Mouse (Mus musculus): ENCODE results near the gene Fnbp1. TPM values are rescaled to one million over a fixed set of nuclear protein-coding genes. Genes with fewer than 3 reads are reported as not detected.
A peak's percentile ranks its signal among the peaks of the same experiment; 100 is the strongest.

Gene Fnbp1
- polyA plus RNA-seq, 1 experiment: 310 TPM

- Histone ChIP-seq H3K27me3 (ENCODE audit: control insufficient read depth, insufficient read depth, low read length) (no peaks in the 10 kb centered on the region), H3K27ac (ENCODE audit: insufficient read depth, low read length) (peak overlapping the region; percentile 91), H3K4me3 (replicated peaks; ENCODE audit: insufficient read depth, low read depth, low read length) (no peak overlapping the region), H3K4me1 (ENCODE audit: control insufficient read depth, insufficient read depth, low read length) (peaks cover 48% of the 10 kb centered on the region)
- TF ChIP-seq POLR2A (IDR thresholded peaks at IDR 0.05; ENCODE audit: borderline replicate concordance, insufficient read depth, low read length) (no peak), CTCF (IDR thresholded peaks at IDR 0.05; ENCODE audit: borderline replicate concordance, insufficient read depth, low read depth, low read length) (no peak)
- 63% methylated on average over 1 of the region's 1 CpGs for WGBS
- no peak for DNase-seq
Measured at GRCm38 (mm10) chr2:31060271-31060670, 81.5 kb downstream of the Fnbp1 start.

- Histone ChIP-seq H3K27ac (ENCODE audit: insufficient read depth, low read length) (peak overlapping the region; percentile 88), H3K27me3 (ENCODE audit: control insufficient read depth, insufficient read depth, low read length) (no peaks in the 10 kb centered on the region), H3K4me1 (ENCODE audit: control insufficient read depth, insufficient read depth, low read length) (peaks cover 42% of the 10 kb centered on the region), H3K4me3 (replicated peaks; ENCODE audit: insufficient read depth, low read depth, low read length) (no peak overlapping the region)
- DNase-seq: no peak
- WGBS: 77% methylated on average over 4 of the region's 4 CpGs
- TF ChIP-seq CTCF (IDR thresholded peaks at IDR 0.05; ENCODE audit: borderline replicate concordance, insufficient read depth, low read depth, low read length) (no peak), POLR2A (IDR thresholded peaks at IDR 0.05; ENCODE audit: borderline replicate concordance, insufficient read depth, low read length) (no peak)
Measured at GRCm38 (mm10) chr2:31058443-31058842, 83.4 kb downstream of the Fnbp1 start.

- no peak for TF ChIP-seq POLR2A (IDR thresholded peaks at IDR 0.05; ENCODE audit: borderline replicate concordance, insufficient read depth, low read length)
- TF ChIP-seq CTCF (IDR thresholded peaks at IDR 0.05; ENCODE audit: borderline replicate concordance, insufficient read depth, low read depth, low read length): no peak; the same call in 1 of the 2 replicates
- H3K27me3 ChIP-seq (ENCODE audit: control insufficient read depth, insufficient read depth, low read length): no peaks in the 10 kb centered on the region
- DNase-seq: peak; percentile 82 to 87
- H3K4me1 ChIP-seq (ENCODE audit: control insufficient read depth, insufficient read depth, low read length): peaks cover 38% of the 10 kb centered on the region
- 37% methylated on average over 6 of the region's 6 CpGs for WGBS
- H3K4me3 ChIP-seq (replicated peaks; ENCODE audit: insufficient read depth, low read depth, low read length): no peak overlapping the region
- peak overlapping the region; percentile 88 for H3K27ac ChIP-seq (ENCODE audit: insufficient read depth, low read length)
Measured at GRCm38 (mm10) chr2:31057549-31058177, 84.1 kb downstream of the Fnbp1 start.

DNA sequence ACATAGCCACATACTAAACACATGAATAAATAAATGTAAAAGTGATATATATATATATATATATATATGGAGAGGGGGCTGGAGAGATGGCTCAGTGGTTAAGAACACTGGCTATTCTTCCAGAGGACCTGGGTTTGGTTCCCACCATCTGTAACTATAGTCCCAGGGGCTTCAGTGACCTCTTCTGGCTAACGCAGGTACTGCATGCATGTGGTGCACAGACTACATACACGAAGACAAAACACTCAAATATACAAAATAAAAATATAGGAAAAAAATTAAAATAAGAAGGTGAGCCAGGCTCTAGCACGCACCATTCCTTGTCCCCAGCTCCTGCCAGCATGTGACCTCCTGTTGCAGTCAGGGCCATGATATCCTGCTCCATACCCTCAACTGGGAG is 85.7 kb downstream of the Fnbp1 start:
- no peak overlapping the region for H3K27ac ChIP-seq (ENCODE audit: insufficient read depth, low read length)
- WGBS: 99% methylated on average over 3 of the region's 3 CpGs
- TF ChIP-seq CTCF (IDR thresholded peaks at IDR 0.05; ENCODE audit: borderline replicate concordance, insufficient read depth, low read depth, low read length) (no peak; the same call in 1 of the 2 replicates), POLR2A (IDR thresholded peaks at IDR 0.05; ENCODE audit: borderline replicate concordance, insufficient read depth, low read length) (no peak)

DNA sequence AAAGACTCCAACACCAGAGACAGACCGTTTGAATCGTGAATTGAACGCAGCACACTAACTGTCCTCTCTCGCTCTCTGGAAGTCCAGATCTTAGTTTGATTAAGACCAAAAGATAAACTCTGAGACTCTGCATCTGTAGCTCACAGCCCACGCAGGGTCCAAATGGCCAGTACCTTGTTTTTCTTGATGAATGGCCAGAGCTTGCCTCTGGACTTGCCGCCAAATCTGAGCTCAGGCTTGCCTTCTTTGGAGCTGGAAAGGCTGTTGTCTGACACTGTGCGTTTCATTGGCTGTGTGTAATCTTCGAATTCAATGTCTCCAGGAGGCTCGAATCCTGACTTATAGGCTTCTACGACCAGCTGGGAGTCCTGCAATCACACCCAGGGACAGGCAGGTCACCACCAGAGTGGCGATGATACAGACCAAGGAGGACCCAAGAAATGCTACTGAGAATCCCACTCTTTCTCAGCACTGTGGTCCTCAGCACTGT is 87.9 kb downstream of the Fnbp1 start:
- 86% methylated on average over 11 of the region's 11 CpGs for WGBS
- no peak for TF ChIP-seq POLR2A (IDR thresholded peaks at IDR 0.05; ENCODE audit: borderline replicate concordance, insufficient read depth, low read length)
- no peak for TF ChIP-seq CTCF (IDR thresholded peaks at IDR 0.05; ENCODE audit: borderline replicate concordance, insufficient read depth, low read depth, low read length)
- DNase-seq: no peak
- Histone ChIP-seq H3K27ac (ENCODE audit: insufficient read depth, low read length) (0 out of 2 replicates have a peak overlapping the region, but pooled peaks have one; percentile 5), H3K4me3 (replicated peaks; ENCODE audit: insufficient read depth, low read depth, low read length) (no peak overlapping the region), H3K27me3 (ENCODE audit: control insufficient read depth, insufficient read depth, low read length) (no peaks in the 10 kb centered on the region), H3K4me1 (ENCODE audit: control insufficient read depth, insufficient read depth, low read length) (peaks cover 14% of the 10 kb centered on the region)

More for the DNA sequence above, 85.7 kb downstream of the Fnbp1 start:
- H3K4me3 ChIP-seq (replicated peaks; ENCODE audit: insufficient read depth, low read depth, low read length): no peak overlapping the region
- DNase-seq: no peak
- H3K27me3 ChIP-seq (ENCODE audit: control insufficient read depth, insufficient read depth, low read length): no peaks in the 10 kb centered on the region
- peaks cover 29% of the 10 kb centered on the region for H3K4me1 ChIP-seq (ENCODE audit: control insufficient read depth, insufficient read depth, low read length)

DNA sequence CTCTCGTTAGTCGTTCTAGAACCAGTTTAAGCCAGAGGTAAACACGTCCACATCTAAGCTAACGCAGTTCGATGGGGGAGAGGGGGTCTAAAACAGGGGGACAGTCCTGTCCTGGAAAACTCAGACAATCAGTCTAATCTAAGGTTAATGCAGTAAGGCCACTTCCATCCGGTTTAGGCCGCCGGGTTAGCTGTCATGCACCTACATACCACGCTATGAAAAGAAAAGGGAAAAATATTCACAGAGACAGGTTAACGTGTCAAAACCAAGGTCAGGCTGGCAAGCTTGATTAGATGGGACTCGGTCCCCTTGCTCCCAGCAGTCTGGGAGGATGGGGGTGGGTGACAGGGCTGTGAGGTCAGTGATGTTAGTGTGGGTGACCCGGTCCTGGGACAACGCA is 88.4 kb downstream of the Fnbp1 start:
- 93% methylated on average over 13 of the region's 13 CpGs for WGBS
- DNase-seq: no peak
- peaks cover 10% of the 10 kb centered on the region for H3K4me1 ChIP-seq (ENCODE audit: control insufficient read depth, insufficient read depth, low read length)
- no peak for TF ChIP-seq CTCF (IDR thresholded peaks at IDR 0.05; ENCODE audit: borderline replicate concordance, insufficient read depth, low read depth, low read length)
- no peak for TF ChIP-seq POLR2A (IDR thresholded peaks at IDR 0.05; ENCODE audit: borderline replicate concordance, insufficient read depth, low read length)
- no peaks in the 10 kb centered on the region for H3K27me3 ChIP-seq (ENCODE audit: control insufficient read depth, insufficient read depth, low read length)
- H3K27ac ChIP-seq (ENCODE audit: insufficient read depth, low read length): no peak overlapping the region
- H3K4me3 ChIP-seq (replicated peaks; ENCODE audit: insufficient read depth, low read depth, low read length): no peak overlapping the region

- Histone ChIP-seq H3K4me1 (ENCODE audit: control insufficient read depth, insufficient read depth, low read length) (peaks cover 4% of the 10 kb centered on the region; the same call in 1 of the 2 replicates), H3K4me3 (replicated peaks; ENCODE audit: insufficient read depth, low read depth, low read length) (no peak overlapping the region), H3K27me3 (ENCODE audit: control insufficient read depth, insufficient read depth, low read length) (no peaks in the 10 kb centered on the region), H3K27ac (ENCODE audit: insufficient read depth, low read length) (no peak overlapping the region)
- 93% methylated on average over 10 of the region's 10 CpGs for WGBS
- DNase-seq: no peak
- no peak for TF ChIP-seq CTCF (IDR thresholded peaks at IDR 0.05; ENCODE audit: borderline replicate concordance, insufficient read depth, low read depth, low read length)
- TF ChIP-seq POLR2A (IDR thresholded peaks at IDR 0.05; ENCODE audit: borderline replicate concordance, insufficient read depth, low read length): no peak
Measured at GRCm38 (mm10) chr2:31052441-31052840, 89.4 kb downstream of the Fnbp1 start.

DNA sequence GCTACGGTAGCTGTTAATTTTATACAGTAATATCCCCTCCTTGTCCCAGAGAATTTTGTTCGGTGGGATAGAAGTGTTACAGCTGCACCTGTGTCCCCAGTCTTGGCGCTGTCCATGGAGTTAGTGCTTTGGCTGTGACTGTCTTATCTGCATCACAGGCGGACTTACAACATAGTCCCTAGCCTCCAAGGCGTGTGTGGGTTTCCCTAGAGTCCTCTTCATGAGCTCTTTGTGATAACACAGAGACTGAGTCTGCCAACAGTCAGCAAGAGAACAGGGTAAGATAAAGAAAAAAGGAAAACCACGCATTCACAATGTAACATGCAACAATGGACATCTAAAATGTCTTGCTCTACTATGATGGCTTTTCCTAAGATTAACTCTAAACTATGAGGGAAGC is 93.8 kb downstream of the Fnbp1 start:
- DNase-seq: no peak
- no peaks in the 10 kb centered on the region for H3K27me3 ChIP-seq (ENCODE audit: control insufficient read depth, insufficient read depth, low read length)
- H3K4me1 ChIP-seq (ENCODE audit: control insufficient read depth, insufficient read depth, low read length): peaks cover 11% of the 10 kb centered on the region
- H3K4me3 ChIP-seq (replicated peaks; ENCODE audit: insufficient read depth, low read depth, low read length): no peak overlapping the region
- H3K27ac ChIP-seq (ENCODE audit: insufficient read depth, low read length): no peak overlapping the region
- TF ChIP-seq POLR2A (IDR thresholded peaks at IDR 0.05; ENCODE audit: borderline replicate concordance, insufficient read depth, low read length) (no peak), CTCF (IDR thresholded peaks at IDR 0.05; ENCODE audit: borderline replicate concordance, insufficient read depth, low read depth, low read length) (no peak)
- WGBS: 87% methylated on average over 6 of the region's 6 CpGs

Measured in cerebellum, adult 2 months (tissue).